Mouse (Mus musculus) cerebellum, adult 2 months (tissue): ENCODE data around the gene Cnbd2.

ENCODE experiments used
- CTCF ChIP-seq: fragments of 200-500 bp; IDR thresholded peaks from 2 replicates; pipeline ENCODE4 v1.5.1; 2011; ENCODE audit warnings: low read depth, mild to moderate bottlenecking, control low read depth, low read length, moderate library complexity, borderline replicate concordance; ENCODE audit not compliant: insufficient read depth
- POLR2A ChIP-seq: fragments of 200-500 bp; IDR thresholded peaks from 2 replicates; pipeline ENCODE4 v1.6.1; 2011; ENCODE audit warnings: low read length, control low read depth, borderline replicate concordance; ENCODE audit not compliant: insufficient read depth

DNA sequence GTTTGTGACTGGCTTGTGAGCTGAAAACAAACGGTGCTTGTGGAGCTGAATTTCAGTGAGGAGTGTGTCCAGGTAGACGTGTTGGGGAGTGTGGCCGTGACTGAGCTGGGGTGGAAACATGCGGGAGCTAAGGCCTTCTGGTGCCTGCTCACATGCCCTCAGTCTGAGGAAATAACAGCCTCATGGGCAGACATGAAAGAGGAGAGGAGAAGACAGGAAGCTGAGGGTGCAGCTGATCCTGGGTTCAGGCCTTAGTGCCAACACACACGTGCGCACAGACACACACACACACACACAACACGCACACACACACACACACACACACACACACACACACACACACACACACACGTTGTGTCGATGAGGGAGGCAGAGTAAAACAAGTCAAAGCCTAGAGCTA lies 44.5 kb upstream of the Cnbd2 start:
- TF ChIP-seq POLR2A (no peak), CTCF (no peak)
